Mouse (Mus musculus) forebrain, embryonic 12.5 days (tissue): ENCODE measurements around the gene Zfyve1. TPM values are rescaled to one million over a fixed set of nuclear protein-coding genes. Genes with fewer than 3 reads are reported as not detected.
A peak's percentile ranks its signal among the peaks of the same experiment; 100 is the strongest.

Source experiments
- ATAC-seq: fragments of 200-750 bp; cut with Nextera tagmentation; 2 replicates; pipeline ENCODE4 v1.8.0; 2017; ENCODE audit warnings: moderate TSS enrichment; ENCODE audit not compliant: low FRiP score
- H3K27ac ChIP-seq: fragments of 300-500 bp; sonication (generic); 2 replicates; pipeline ENCODE4 v1.5.1; 2016; ENCODE audit warnings: mild to moderate bottlenecking
- H3K27me3 ChIP-seq: fragments of 300-500 bp; sonication (generic); 2 replicates; pipeline ENCODE4 v1.6.1; 2016; ENCODE audit warnings: mild to moderate bottlenecking
- H3K36me3 ChIP-seq: fragments of 300-500 bp; sonication (generic); replicated peaks from 2 replicates; pipeline ENCODE4 v1.6.1; 2016; ENCODE audit warnings: mild to moderate bottlenecking
- H3K4me1 ChIP-seq: fragments of 300-500 bp; sonication (generic); 2 replicates; pipeline ENCODE4 v1.6.1; 2016
- H3K4me2 ChIP-seq: fragments of 300-500 bp; sonication (generic); 2 replicates; pipeline ENCODE4 v1.6.1; 2016; ENCODE audit warnings: mild to moderate bottlenecking, moderate library complexity
- H3K4me3 ChIP-seq: fragments of 300-500 bp; sonication (generic); replicated peaks from 2 replicates; pipeline ENCODE4 v1.5.1; 2016; ENCODE audit warnings: mild to moderate bottlenecking
- H3K9ac ChIP-seq: fragments of 300-500 bp; sonication (generic); 2 replicates; pipeline ENCODE4 v1.6.1; 2016; ENCODE audit warnings: mild to moderate bottlenecking
- H3K9me3 ChIP-seq: fragments of 300-500 bp; sonication (generic); 2 replicates; pipeline ENCODE4 v1.6.1; 2016
- WGBS: fragments of 180-500 bp; shearing (Covaris S2); methylation state at CpG from one replicate; pipeline ENCODE4 v1.1.7; 2016; 5-methylcytosine and 5-hydroxymethylcytosine counted together
- polyA plus RNA-seq: library from polyadenylated mRNA; unstranded; fragments of >200 nt; fragmentation: Nextera tagmentation; extraction: Ambion mirVana; gene quantifications from 2 replicates; pipeline ENCODE4 v1.2.1, GENCODE M21; 2016

Zfyve1 gene
- polyA plus RNA-seq, 1 experiment from 2014 or later = 35.0 TPM

DNA sequence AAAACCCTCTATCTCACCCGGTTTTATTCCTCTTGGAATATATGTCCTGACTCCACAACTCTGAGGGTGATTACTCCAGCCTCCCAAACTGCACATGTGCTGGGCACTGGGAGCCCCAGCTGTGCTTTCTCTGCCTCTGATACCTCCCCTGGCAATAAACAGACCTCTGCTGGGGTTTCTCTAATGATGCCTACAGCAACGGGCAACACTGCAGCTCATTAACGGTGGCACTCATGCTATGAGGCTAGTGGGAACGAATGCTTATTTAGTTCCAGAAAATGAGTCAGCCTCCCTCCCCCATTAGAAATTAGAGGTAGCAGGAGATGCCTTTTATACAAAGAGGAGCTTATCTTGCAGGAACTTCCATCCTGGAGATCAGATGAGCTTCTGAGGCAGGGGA lies 84.2 kb downstream of the Zfyve1 start:
- H3K4me3 ChIP-seq = no peak overlapping the region
- H3K27ac ChIP-seq = peak overlapping the region; percentile 67
- H3K9ac ChIP-seq = no peak overlapping the region
- 33% methylated on average over 4 of the region's 4 CpGs for WGBS
- H3K36me3 ChIP-seq = no peaks in the 10 kb centered on the region
- no peaks in the 10 kb centered on the region for H3K9me3 ChIP-seq
- ATAC-seq = peak; percentile 72; the same call in 1 of the 2 replicates
- H3K4me1 ChIP-seq = peaks cover 14% of the 10 kb centered on the region
- no peaks in the 10 kb centered on the region for H3K27me3 ChIP-seq
- no peak overlapping the region for H3K4me2 ChIP-seq

DNA sequence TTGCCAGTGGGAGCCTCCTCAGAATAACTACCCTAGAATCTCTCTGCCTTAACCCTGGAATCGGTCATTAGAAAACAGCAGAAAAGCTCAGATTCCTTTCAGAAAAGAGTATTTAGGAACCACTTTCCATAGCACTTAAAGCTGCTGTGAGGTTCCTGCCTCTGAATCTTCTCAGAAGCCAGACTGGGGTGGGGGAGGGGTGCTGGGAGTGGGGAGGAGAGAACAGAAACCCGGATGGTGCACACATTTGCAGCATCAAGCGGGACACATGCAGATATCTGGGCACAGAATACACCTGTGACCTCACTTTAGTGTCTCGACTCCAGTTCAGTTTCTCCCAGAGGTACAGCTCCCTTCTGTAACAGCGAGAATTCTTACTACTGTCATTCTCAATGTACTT lies 86.4 kb downstream of the Zfyve1 start:
- no peak for ATAC-seq
- Histone ChIP-seq H3K4me1 (peaks cover 14% of the 10 kb centered on the region), H3K4me3 (no peak overlapping the region), H3K4me2 (no peak overlapping the region), H3K9ac (no peak overlapping the region), H3K27ac (no peak overlapping the region), H3K27me3 (no peaks in the 10 kb centered on the region), H3K36me3 (no peaks in the 10 kb centered on the region), H3K9me3 (no peaks in the 10 kb centered on the region)
- WGBS = 83% methylated on average over 5 of the region's 5 CpGs

DNA sequence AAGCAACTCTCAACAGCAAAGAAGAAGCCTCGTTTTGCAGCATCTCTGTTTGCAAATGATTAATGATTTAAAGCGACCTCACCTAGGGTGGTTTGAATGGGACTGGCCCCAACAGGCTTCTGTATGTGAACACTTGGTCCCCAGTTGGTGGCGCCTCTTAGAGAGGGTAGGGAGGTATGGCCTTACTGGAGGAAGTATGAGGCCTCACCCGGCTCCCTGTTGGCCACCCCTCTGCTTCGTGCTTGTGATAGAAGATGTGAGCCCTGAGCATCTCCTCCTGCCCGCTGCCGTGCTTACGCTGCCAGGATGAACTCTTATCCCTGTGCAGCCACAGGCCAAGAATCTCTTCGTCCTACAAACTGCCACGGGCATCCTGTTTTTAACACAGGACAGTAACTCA lies 90.5 kb downstream of the Zfyve1 start:
- Histone ChIP-seq H3K9me3 (no peaks in the 10 kb centered on the region), H3K36me3 (no peaks in the 10 kb centered on the region), H3K4me2 (no peak overlapping the region), H3K9ac (no peak overlapping the region), H3K4me3 (no peak overlapping the region), H3K4me1 (no peaks in the 10 kb centered on the region), H3K27me3 (0 out of 2 replicates have a peak, but pooled peaks cover 3% of the 10 kb centered on the region), H3K27ac (no peak overlapping the region)
- WGBS = 82% methylated on average over 10 of the region's 10 CpGs
- no peak for ATAC-seq

DNA sequence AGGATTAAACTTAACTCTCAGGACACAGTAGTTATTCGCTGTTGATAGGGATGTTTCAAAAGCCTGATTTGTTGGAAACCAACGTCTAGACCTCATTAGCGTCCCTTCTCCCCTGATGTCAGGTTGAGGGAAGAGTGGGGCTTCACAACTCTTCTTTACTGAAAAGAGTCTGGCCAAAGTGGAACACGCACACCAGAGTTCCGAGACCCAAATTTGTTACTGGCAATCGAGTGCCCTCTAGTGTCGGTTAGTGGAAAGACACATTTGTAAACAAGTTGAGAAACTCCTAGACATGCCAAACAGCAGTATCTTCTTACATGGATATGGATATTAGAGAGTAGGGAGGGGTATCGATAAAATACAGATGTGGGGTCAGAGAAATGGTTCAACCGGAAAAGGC lies 94.8 kb downstream of the Zfyve1 start:
- no peak overlapping the region for H3K4me3 ChIP-seq
- 0 out of 2 replicates have a peak, but pooled peaks cover 5% of the 10 kb centered on the region for H3K27me3 ChIP-seq
- H3K9ac ChIP-seq = no peak overlapping the region
- no peak overlapping the region for H3K27ac ChIP-seq
- no peaks in the 10 kb centered on the region for H3K36me3 ChIP-seq
- H3K4me1 ChIP-seq = no peaks in the 10 kb centered on the region
- H3K4me2 ChIP-seq = no peak overlapping the region
- WGBS = 8% methylated on average over 9 of the region's 9 CpGs
- peak; percentile 30; the same call in 1 of the 2 replicates for ATAC-seq
- H3K9me3 ChIP-seq = no peaks in the 10 kb centered on the region

DNA sequence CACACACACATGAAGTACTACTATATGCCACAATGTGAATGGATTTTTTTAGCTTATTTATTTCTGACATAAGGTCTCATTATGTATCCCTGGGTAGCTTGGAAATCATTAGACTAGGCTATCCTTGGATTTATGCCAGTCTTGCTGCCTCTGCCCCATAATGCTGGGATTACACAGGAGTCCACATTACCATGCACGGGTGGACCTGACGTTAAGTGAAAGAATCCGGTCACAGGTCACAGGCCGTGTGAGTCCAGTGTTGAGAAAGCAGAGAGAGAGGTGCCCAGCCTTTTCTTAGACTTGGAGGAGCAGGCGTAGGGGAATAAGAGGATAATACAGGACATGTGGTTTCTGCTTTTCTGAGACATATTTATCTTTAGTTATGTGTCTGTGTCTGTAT lies 97.8 kb downstream of the Zfyve1 start:
- no peak overlapping the region for H3K27ac ChIP-seq
- 0 out of 2 replicates have a peak, but pooled peaks cover 5% of the 10 kb centered on the region for H3K27me3 ChIP-seq
- no peak overlapping the region for H3K9ac ChIP-seq
- WGBS = 78% methylated on average over 5 of the region's 5 CpGs
- no peaks in the 10 kb centered on the region for H3K4me1 ChIP-seq
- ATAC-seq = no peak
- H3K9me3 ChIP-seq = no peaks in the 10 kb centered on the region
- H3K36me3 ChIP-seq = no peaks in the 10 kb centered on the region
- no peak overlapping the region for H3K4me3 ChIP-seq
- H3K4me2 ChIP-seq = no peak overlapping the region

DNA sequence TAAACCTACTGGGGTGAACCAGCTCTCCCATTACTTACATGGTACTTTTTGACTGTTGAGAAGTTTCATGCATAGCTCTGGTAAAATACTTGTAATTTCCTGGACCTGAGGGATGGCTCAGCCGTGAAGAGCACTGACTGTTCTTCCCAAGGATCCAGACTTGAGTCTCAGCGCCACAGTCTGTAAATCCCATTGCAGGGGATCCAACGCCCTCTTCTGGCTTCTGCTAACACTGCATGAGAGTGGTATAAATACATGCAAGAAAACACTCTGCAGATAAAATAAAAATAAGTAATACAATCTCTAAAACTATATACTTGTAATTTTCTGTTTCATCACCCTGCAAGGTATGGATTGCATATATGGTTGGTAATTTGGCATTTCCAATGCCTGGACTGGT lies 99.1 kb downstream of the Zfyve1 start:
- 80% methylated on average over 3 of the region's 3 CpGs for WGBS
- ATAC-seq = no peak
- Histone ChIP-seq H3K4me2 (no peak overlapping the region), H3K9ac (no peak overlapping the region), H3K4me3 (no peak overlapping the region), H3K27ac (no peak overlapping the region), H3K4me1 (no peaks in the 10 kb centered on the region), H3K36me3 (no peaks in the 10 kb centered on the region), H3K27me3 (0 out of 2 replicates have a peak, but pooled peaks cover 5% of the 10 kb centered on the region), H3K9me3 (no peaks in the 10 kb centered on the region)

DNA sequence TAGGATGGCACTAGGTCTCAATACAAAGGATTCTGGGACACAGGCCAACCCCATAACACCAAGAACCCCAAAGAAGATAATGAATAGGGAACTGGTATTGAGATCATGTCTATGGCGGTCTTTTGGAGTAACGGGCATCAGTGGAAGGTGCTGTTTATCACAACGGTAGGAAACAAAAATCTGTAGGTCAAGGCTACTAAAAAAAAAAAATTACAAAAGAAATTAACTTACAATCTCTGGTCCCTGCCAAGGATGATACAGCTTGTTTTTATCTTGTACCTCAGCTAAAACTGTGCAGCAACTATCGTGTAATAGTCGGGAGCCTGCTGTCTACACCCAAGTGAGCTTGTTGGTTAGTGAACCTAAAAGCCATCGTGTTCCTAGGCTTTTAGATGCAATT lies 100.3 kb downstream of the Zfyve1 start:
- H3K4me2 ChIP-seq = no peak overlapping the region

More for the DNA sequence above, 100.3 kb downstream of the Zfyve1 start:
- no peak overlapping the region for H3K9ac ChIP-seq
- no peaks in the 10 kb centered on the region for H3K9me3 ChIP-seq
- WGBS = 84% methylated on average over 6 of the region's 6 CpGs
- H3K4me3 ChIP-seq = no peak overlapping the region
- no peaks in the 10 kb centered on the region for H3K36me3 ChIP-seq
- 0 out of 2 replicates have a peak, but pooled peaks cover 4% of the 10 kb centered on the region for H3K27me3 ChIP-seq
- no peaks in the 10 kb centered on the region for H3K4me1 ChIP-seq
- H3K27ac ChIP-seq = no peak overlapping the region
- no peak for ATAC-seq

Other genes starting within 250 kb of the Zfyve1 start
- gene Dpf3, start 109.5 kb downstream of the Zfyve1 start, polyA plus RNA-seq = 7.5 and 7.7 TPM in 2 replicates
- 26.4 and 33.1 TPM in 2 replicates for gene Dcaf4, start 76.8 kb downstream of the Zfyve1 start, polyA plus RNA-seq
- 300 and 313 TPM in 2 replicates for gene Rbm25, start 34.0 kb upstream of the Zfyve1 start, polyA plus RNA-seq
- gene Psen1, start 90.9 kb upstream of the Zfyve1 start, polyA plus RNA-seq = 67.4 and 69.0 TPM in 2 replicates
- 0.12 and 0.23 TPM in 2 replicates for gene Papln, start 166.4 kb upstream of the Zfyve1 start, polyA plus RNA-seq